Mouse (Mus musculus) G1E-ER4 (cell line): ENCODE data around the gene Lekr1. TPM values are rescaled to one million over a fixed set of nuclear protein-coding genes. Genes with fewer than 3 reads are reported as not detected.

Source experiments
- GATA1 ChIP-seq: IDR thresholded peaks from one replicate; pipeline ENCODE4 v1.8.0; 2012; ENCODE audit warnings: low read length, inconsistent platforms
- polyA plus RNA-seq: library from polyadenylated mRNA; stranded (reverse); fragments of >175 nt; gene quantifications from 2 replicates; pipeline ENCODE4 v1.2.3, GENCODE M21; 2012

Lekr1 gene
- polyA plus RNA-seq, 1 experiment, result not detected

DNA sequence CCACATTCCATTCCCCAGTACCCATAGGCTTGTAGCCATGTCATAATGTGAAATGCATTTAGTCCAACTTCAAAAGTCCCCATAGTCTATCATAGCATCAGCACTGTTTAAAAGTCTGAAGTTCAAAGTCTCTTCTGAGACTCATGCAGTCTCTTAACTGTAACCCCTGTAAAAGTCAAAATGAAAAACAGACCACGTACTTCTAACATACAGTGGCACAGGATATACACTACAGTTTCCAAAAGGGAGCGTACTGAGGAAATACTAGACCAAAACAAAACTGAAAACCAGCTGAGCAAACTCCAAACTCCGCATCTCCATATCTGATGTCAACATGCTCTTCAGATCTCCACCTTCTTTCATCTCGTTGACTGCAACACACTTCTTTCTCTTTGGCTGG is 127.5 kb downstream of the Lekr1 start:
- no peak for TF ChIP-seq GATA1

DNA sequence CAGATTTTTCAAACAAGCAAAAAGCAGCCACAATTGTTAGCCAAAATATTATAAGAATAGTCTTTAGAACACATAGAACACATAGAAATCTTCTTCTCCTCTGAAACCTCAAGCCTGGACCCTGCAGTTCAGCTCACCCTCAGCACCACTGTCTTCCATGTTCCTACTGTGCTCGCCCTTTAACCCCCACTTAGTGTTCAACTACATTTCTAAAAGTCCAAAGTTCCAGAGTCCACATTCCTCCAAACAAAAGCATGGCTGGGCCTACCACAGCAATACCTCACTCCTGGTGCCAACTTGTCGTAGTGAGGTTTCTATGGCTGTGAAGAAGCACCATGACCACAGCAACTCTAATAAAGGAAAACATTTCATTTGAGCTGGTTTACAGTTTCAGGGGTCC is 128.7 kb downstream of the Lekr1 start:
- TF ChIP-seq GATA1, result no peak

- TF ChIP-seq GATA1, result no peak
Measured at GRCm38 (mm10) chr3:65797345-65798137, 131.5 kb downstream of the Lekr1 start.

GRCm38 (mm10) chr3:65800962-65801361 is 134.9 kb downstream of the Lekr1 start:
- TF ChIP-seq GATA1, result no peak

GRCm38 (mm10) chr3:65802185-65802584 is 136.2 kb downstream of the Lekr1 start:
- TF ChIP-seq GATA1, result no peak

- no peak for TF ChIP-seq GATA1
Measured at GRCm38 (mm10) chr3:65802868-65803267, 136.8 kb downstream of the Lekr1 start.

GRCm38 (mm10) chr3:65814881-65815280 is 148.9 kb downstream of the Lekr1 start:
- no peak for TF ChIP-seq GATA1

DNA sequence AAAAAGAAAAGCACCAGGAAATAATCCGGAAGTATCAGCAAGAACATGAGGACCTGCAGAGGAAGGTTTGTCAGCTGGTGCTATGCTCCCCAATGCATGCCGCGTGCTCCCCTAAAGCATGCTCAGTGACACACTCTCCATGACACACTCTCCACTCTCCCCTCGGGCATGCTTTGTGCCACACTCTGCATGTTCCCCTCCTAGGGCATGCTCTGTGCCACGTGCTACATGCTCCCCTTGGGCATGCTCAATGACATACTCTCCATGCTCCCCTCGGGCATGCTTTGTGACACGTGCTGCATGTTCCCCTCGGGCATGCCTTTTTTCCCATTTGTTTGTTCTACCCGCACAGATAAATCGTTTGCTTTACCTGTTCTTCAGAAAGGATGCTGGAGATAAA is 150.0 kb downstream of the Lekr1 start:
- TF ChIP-seq GATA1, result no peak

GRCm38 (mm10) chr3:65818597-65818996 is 152.6 kb downstream of the Lekr1 start:
- TF ChIP-seq GATA1, result no peak

- no peak for TF ChIP-seq GATA1
Measured at GRCm38 (mm10) chr3:65819841-65820240, 153.8 kb downstream of the Lekr1 start.

DNA sequence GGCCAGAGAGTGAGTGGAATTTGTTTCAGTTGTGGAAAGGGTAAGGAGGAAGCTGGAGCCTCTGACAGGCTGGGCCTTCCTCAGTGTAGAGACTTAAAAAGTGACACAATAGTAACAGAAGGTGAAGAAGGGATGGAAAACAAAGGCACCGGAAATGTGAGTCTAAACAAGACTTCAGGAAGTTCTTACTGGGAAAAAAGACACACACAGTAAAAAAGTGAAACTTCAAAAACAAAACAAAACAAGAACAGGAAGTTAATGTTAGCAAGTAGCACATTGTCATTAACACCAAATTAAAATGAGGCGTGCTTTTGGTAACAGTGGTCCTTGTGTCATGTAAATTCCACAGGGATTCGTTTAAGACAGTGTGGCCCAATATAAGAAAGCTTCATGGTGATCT is 158.9 kb downstream of the Lekr1 start:
- TF ChIP-seq GATA1, result no peak

- TF ChIP-seq GATA1, result no peak
Measured at GRCm38 (mm10) chr3:65826716-65827115, 160.7 kb downstream of the Lekr1 start.

- TF ChIP-seq GATA1, result no peak
Measured at GRCm38 (mm10) chr3:65827400-65827799, 161.4 kb downstream of the Lekr1 start.

DNA sequence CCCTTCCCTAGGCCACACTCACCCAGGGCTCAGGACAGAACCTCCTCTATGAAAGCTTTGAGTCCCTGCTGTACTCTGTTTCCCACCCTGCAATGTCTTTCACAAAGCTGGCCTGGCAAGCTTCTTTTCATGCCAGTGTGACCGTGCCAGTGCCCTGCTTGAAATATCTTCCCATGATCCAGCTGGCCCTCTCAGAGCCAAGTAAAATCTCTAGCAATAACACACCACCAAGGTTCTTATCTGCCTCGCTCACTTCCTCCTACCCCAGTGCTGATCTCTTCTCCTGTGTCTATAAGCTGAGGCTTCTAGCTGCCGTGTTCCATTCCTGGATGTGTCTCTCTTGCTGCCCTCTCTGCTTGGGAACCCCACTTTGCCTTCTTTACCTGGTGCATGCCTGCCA is 162.0 kb downstream of the Lekr1 start:
- TF ChIP-seq GATA1, result no peak

DNA sequence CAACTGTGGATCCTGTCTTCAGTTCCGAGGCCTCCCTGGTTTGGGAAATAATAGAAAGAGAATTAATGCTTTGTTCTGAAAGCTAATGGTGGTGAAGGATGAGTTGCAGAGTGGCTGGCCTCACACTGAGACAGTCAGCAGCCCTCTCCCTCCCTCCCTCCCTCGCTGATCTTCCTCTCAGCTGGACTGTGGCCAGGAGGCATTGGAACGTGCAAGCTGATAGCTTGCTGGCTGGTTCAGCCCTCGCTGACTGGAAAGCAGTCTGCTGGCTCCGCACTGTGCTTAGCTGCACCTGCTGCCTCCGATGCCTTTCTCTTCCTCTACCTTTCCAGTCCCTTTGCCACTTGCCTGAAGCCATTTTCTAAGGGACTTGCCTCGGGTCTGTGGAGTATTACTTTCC is 163.2 kb downstream of the Lekr1 start:
- no peak for TF ChIP-seq GATA1

DNA sequence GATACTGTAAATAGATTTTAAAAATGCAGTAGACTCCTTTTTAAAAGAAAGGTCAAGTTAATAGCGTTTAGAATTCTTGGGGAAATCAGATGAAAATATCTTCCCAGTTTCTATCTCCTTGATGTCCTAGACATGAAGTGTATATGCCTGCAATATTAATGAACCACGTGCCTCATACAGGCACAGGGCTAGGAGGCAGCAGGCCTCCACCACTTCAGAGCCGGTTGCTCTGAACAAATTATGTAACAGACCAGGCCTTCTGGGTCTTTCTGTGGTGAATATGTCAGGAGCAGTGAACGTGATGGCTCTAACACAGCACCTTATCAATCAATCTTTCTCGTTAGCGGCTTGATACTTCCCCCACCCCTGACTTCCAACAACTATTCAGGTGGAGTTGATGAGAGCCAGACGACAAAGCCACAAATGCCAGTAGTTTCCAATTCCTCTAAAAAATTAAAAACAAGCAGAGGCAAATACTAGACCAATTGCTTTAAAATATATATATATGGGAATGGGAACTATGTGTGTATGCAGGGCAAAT is 164.0 kb downstream of the Lekr1 start:
- TF ChIP-seq GATA1, result no peak

DNA sequence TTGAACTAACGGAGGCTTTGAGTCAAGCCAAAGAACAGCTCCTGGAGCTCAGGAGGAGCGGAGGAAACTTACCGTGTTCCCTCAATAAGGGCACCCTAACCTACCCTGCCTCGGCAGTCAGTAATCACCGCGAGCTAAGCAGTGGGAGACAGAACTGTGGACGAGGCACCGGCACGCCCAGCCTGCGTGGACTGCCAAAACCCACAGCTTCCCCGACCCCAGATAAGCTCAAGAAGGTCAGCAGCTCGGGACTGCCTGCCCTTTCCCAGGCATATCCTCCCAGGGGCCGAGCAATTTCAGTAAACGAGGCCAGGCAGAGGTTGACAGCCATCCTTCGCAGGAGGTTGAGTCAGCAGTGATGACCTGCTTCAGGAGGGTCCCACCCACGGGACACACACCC is 164.8 kb downstream of the Lekr1 start:
- no peak for TF ChIP-seq GATA1
